ENCODE assay signal across 19 mouse cellular contexts in genomic region chr3:88439582-88439981, GRCm38 (mm10). TPM values are rescaled to one million over a fixed set of nuclear protein-coding genes. Genes with fewer than 3 reads are reported as not detected.
"Had no signal": no experiment of that assay in that cellular context is flagged by ENCODE, and none has a peak within 500 bp of the region (broad histone marks: within the 10 kb centered on the region; RNA-seq: fewer than 3 reads in every experiment).

No protein-coding gene starts in this region.

- DNase-seq: liver; lung, adult 18-20 months; right cerebral cortex, adult 18-20 months; right cerebral cortex, postnatal 14 days; right cerebral cortex, postnatal 4 days; thymus, adult 18-20 months had no signal

- H3K4me3 ChIP-seq: kidney, embryonic 15.5 days; limb, embryonic 10.5 days; limb, embryonic 13.5 days; liver, embryonic 12.5 days; liver, embryonic 15.5 days; lung, embryonic 15.5 days; megakaryocyte, embryonic 14.5 days; neural tube, embryonic 12.5 days; neural tube, embryonic 15.5 days; stomach, embryonic 15.5 days had no signal

- H3K36me3 ChIP-seq: kidney, embryonic 15.5 days; liver, embryonic 12.5 days; lung, embryonic 15.5 days; stomach, embryonic 15.5 days had no signal

- H3K9me3 ChIP-seq: kidney, embryonic 15.5 days; limb, embryonic 10.5 days; limb, embryonic 13.5 days; liver, embryonic 12.5 days; liver, embryonic 15.5 days; lung, embryonic 15.5 days; megakaryocyte, embryonic 14.5 days; midbrain, embryonic 10.5 days; neural tube, embryonic 12.5 days; neural tube, embryonic 15.5 days; stomach, embryonic 15.5 days had no signal

- H3K9ac ChIP-seq: kidney, embryonic 15.5 days; limb, embryonic 13.5 days; liver, embryonic 12.5 days; liver, embryonic 15.5 days; lung, embryonic 15.5 days; neural tube, embryonic 12.5 days; neural tube, embryonic 15.5 days; stomach, embryonic 15.5 days had no signal

- H3K27me3 ChIP-seq: limb, embryonic 13.5 days; neural tube, embryonic 15.5 days; stomach, embryonic 15.5 days had no signal

- ATAC-seq: liver, embryonic 12.5 days had no signal

- H3K4me2 ChIP-seq: liver, embryonic 15.5 days; lung, embryonic 15.5 days; neural tube, embryonic 12.5 days; neural tube, embryonic 15.5 days had no signal

- H3K27ac ChIP-seq: kidney, embryonic 15.5 days; limb, embryonic 10.5 days; limb, embryonic 13.5 days; liver, embryonic 12.5 days; liver, embryonic 15.5 days; lung, embryonic 15.5 days; neural tube, embryonic 12.5 days; neural tube, embryonic 15.5 days; stomach, embryonic 15.5 days had no signal

RNA-seq across cellular contexts. Expression of gene Bglap, which starts 55.3 kb away (rescaled TPM):
- total RNA-seq: layer of hippocampus, adult 18-20 months had no signal
- polyA plus RNA-seq: kidney, embryonic 15.5 days; limb, embryonic 10.5 days; limb, embryonic 13.5 days; liver, embryonic 12.5 days; liver, embryonic 15.5 days; lung, embryonic 15.5 days; midbrain, embryonic 10.5 days; midbrain, embryonic 14.5 days; neural tube, embryonic 12.5 days; neural tube, embryonic 15.5 days had no signal
